Mouse (Mus musculus): ENCODE results near the gene Olfr282. TPM values are rescaled to one million over a fixed set of nuclear protein-coding genes. Genes with fewer than 3 reads are reported as not detected.

Gene Olfr282
- polyA plus RNA-seq, 1 experiment from 2014 or later: not detected

GRCm38 (mm10) chr15:98474958-98475357 is 43.9 kb downstream of the Olfr282 start:
- no peaks in the 10 kb centered on the region for H3K27me3 ChIP-seq (ENCODE audit: control insufficient read depth, insufficient read depth, low read length)
- H3K4me2 ChIP-seq (ENCODE audit: low read length): no peak overlapping the region
- no peak overlapping the region for H3K9ac ChIP-seq (ENCODE audit: low read length)
- 69% methylated on average over 10 of the region's 10 CpGs for WGBS
- no peak overlapping the region for H3K27ac ChIP-seq (replicated peaks in 1 of 2; ENCODE audit: control insufficient read depth in 1 of 2, insufficient read depth in 1 of 2, low read depth in 2 of 2, low read length in 2 of 2)
- no peaks in the 10 kb centered on the region for H3K36me3 ChIP-seq (ENCODE audit: control insufficient read depth, insufficient read depth, low read length)
- H3K4me3 ChIP-seq (ENCODE audit: control insufficient read depth in 1 of 2, insufficient read depth in 1 of 2, low read depth in 1 of 2, low read length in 2 of 2): no peak overlapping the region
- H3K4me1 ChIP-seq (ENCODE audit: control insufficient read depth in 2 of 2, insufficient read depth in 2 of 2, low read length in 2 of 2): no peaks in the 10 kb centered on the region
- ATAC-seq (ENCODE audit: insufficient number of reproducible peaks, insufficient read depth, low FRiP score, low read depth): no peak
- H3K9me3 ChIP-seq (ENCODE audit: control insufficient read depth, low read length): no peaks in the 10 kb centered on the region

DNA sequence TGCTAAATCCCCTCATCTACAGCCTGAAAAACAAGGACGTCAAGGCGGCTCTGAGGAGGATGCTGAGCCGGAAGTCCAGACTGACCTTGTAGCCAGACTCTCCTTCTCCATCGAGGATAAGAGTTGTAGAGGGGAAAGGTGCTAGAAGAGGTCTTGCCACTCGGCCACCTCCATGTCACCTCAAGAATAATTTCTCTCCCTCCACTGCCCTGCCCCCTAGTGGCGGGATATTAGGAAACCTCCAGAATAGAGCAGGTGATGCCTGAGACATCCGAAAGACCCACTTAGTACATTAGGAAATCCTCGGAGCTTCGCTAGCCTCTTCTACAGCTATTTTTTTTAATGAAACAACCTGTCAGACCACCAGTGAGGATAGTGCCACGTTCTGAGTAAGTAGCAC is 44.4 kb downstream of the Olfr282 start:
- ATAC-seq (ENCODE audit: insufficient number of reproducible peaks, insufficient read depth, low FRiP score, low read depth): no peak
- Histone ChIP-seq H3K4me2 (ENCODE audit: low read length) (no peak overlapping the region), H3K9me3 (ENCODE audit: control insufficient read depth, low read length) (no peaks in the 10 kb centered on the region), H3K27me3 (ENCODE audit: control insufficient read depth, insufficient read depth, low read length) (no peaks in the 10 kb centered on the region), H3K4me1 (ENCODE audit: control insufficient read depth in 2 of 2, insufficient read depth in 2 of 2, low read length in 2 of 2) (no peaks in the 10 kb centered on the region), H3K36me3 (ENCODE audit: control insufficient read depth, insufficient read depth, low read length) (no peaks in the 10 kb centered on the region), H3K27ac (replicated peaks in 1 of 2; ENCODE audit: control insufficient read depth in 1 of 2, insufficient read depth in 1 of 2, low read depth in 2 of 2, low read length in 2 of 2) (no peak overlapping the region), H3K9ac (ENCODE audit: low read length) (no peak overlapping the region), H3K4me3 (ENCODE audit: control insufficient read depth in 1 of 2, insufficient read depth in 1 of 2, low read depth in 1 of 2, low read length in 2 of 2) (no peak overlapping the region)
- WGBS: 47% methylated on average over 10 of the region's 10 CpGs

GRCm38 (mm10) chr15:98476281-98476680 is 45.3 kb downstream of the Olfr282 start:
- H3K4me3 ChIP-seq (ENCODE audit: control insufficient read depth in 1 of 2, insufficient read depth in 1 of 2, low read depth in 1 of 2, low read length in 2 of 2): no peak overlapping the region
- H3K9ac ChIP-seq (ENCODE audit: low read length): no peak overlapping the region
- H3K4me2 ChIP-seq (ENCODE audit: low read length): no peak overlapping the region
- no peaks in the 10 kb centered on the region for H3K9me3 ChIP-seq (ENCODE audit: control insufficient read depth, low read length)
- H3K4me1 ChIP-seq (ENCODE audit: control insufficient read depth in 2 of 2, insufficient read depth in 2 of 2, low read length in 2 of 2): no peaks in the 10 kb centered on the region
- no peaks in the 10 kb centered on the region for H3K36me3 ChIP-seq (ENCODE audit: control insufficient read depth, insufficient read depth, low read length)
- H3K27me3 ChIP-seq (ENCODE audit: control insufficient read depth, insufficient read depth, low read length): no peaks in the 10 kb centered on the region
- 76% methylated on average over 5 of the region's 5 CpGs for WGBS
- no peak for ATAC-seq (ENCODE audit: insufficient number of reproducible peaks, insufficient read depth, low FRiP score, low read depth)
- H3K27ac ChIP-seq (replicated peaks in 1 of 2; ENCODE audit: control insufficient read depth in 1 of 2, insufficient read depth in 1 of 2, low read depth in 2 of 2, low read length in 2 of 2): no peak overlapping the region

GRCm38 (mm10) chr15:98479568-98480102 is 48.6 kb downstream of the Olfr282 start:
- H3K4me1 ChIP-seq (ENCODE audit: control insufficient read depth in 2 of 2, insufficient read depth in 2 of 2, low read length in 2 of 2): peaks cover 0 to 2% of the 10 kb centered on the region in 2 experiments; a peak in 1 of 4 replicates
- H3K9ac ChIP-seq (ENCODE audit: low read length): no peak overlapping the region
- no peak overlapping the region for H3K27ac ChIP-seq (replicated peaks in 1 of 2; ENCODE audit: control insufficient read depth in 1 of 2, insufficient read depth in 1 of 2, low read depth in 2 of 2, low read length in 2 of 2)
- H3K27me3 ChIP-seq (ENCODE audit: control insufficient read depth, insufficient read depth, low read length): no peaks in the 10 kb centered on the region
- H3K4me3 ChIP-seq (ENCODE audit: control insufficient read depth in 1 of 2, insufficient read depth in 1 of 2, low read depth in 1 of 2, low read length in 2 of 2): no peak overlapping the region
- H3K36me3 ChIP-seq (ENCODE audit: control insufficient read depth, insufficient read depth, low read length): no peaks in the 10 kb centered on the region
- WGBS: 67% methylated on average over 7 of the region's 7 CpGs
- H3K9me3 ChIP-seq (ENCODE audit: control insufficient read depth, low read length): no peaks in the 10 kb centered on the region
- H3K4me2 ChIP-seq (ENCODE audit: low read length): no peak overlapping the region
- ATAC-seq (ENCODE audit: insufficient number of reproducible peaks, insufficient read depth, low FRiP score, low read depth): no peak

GRCm38 (mm10) chr15:98482701-98483100 is 51.7 kb downstream of the Olfr282 start, which contains the start of gene Lalba:
Lalba (minus strand) TSS chr15:98482721.
- no peak for ATAC-seq (ENCODE audit: insufficient number of reproducible peaks, insufficient read depth, low FRiP score, low read depth)
- no peaks in the 10 kb centered on the region for H3K9me3 ChIP-seq (ENCODE audit: control insufficient read depth, low read length)
- H3K4me3 ChIP-seq (ENCODE audit: control insufficient read depth in 1 of 2, insufficient read depth in 1 of 2, low read depth in 1 of 2, low read length in 2 of 2): no peak within 1 kb of the TSS
- no peak within 1 kb of the TSS for H3K9ac ChIP-seq (ENCODE audit: low read length)
- peaks cover 0 to 2% of the 10 kb centered on the region in 2 experiments; a peak in 1 of 4 replicates for H3K4me1 ChIP-seq (ENCODE audit: control insufficient read depth in 2 of 2, insufficient read depth in 2 of 2, low read length in 2 of 2)
- no peaks in the 10 kb centered on the region for H3K27me3 ChIP-seq (ENCODE audit: control insufficient read depth, insufficient read depth, low read length)
- no peak within 1 kb of the TSS; a peak in 1 of 4 replicates for H3K27ac ChIP-seq (replicated peaks in 1 of 2; ENCODE audit: control insufficient read depth in 1 of 2, insufficient read depth in 1 of 2, low read depth in 2 of 2, low read length in 2 of 2)
- no peak within 1 kb of the TSS for H3K4me2 ChIP-seq (ENCODE audit: low read length)
- no peaks in the 10 kb centered on the region for H3K36me3 ChIP-seq (ENCODE audit: control insufficient read depth, insufficient read depth, low read length)
- WGBS: 57% methylated on average over 3 of the region's 3 CpGs

DNA sequence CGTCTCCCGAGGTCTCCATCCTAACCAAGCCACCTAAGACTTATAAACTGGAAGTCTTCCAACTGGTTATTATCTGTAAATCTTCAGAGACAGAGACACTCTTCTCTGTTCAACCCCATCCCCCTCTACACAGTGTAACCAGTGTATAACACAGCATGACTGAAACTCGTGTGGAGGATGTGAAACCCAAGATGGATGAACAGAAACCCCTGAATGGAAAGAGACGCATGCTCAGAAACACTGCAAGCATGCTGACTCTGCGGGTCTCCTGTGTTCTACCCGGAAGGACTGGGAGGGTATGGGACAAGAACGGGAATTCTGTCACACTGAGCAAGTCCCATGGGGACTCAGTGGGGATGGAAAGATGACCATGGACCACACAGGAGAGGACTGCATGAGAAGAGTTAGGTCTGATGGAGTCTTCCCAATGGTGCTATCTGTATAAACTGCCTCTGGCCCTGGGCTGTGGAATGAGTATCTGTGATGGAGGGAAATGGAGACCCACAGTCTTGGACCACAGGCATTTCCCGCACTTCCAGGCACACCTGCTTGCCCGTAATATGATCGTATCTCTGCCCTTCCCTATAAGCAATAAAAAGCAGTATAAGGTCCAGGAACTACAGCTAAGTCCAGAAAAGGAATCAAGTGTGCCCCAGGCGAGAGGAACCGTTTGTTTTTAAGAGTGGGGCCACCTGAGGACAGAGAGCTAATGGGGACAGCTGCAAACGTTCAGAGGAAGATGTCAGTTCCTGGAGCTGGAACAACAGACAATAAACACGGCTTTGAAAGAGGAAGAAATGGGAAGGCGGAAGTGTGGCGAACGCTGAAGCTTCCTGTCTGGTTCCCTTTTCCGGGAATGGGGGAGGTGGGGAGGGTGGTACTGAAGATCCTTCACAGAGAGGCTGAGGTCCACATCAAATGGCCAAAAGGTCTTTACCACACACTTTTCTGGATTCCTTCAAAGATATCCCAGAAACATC is 53.2 kb downstream of the Olfr282 start:
- WGBS: 71% methylated on average over 18 of the region's 18 CpGs
- no peak overlapping the region for H3K27ac ChIP-seq (replicated peaks in 1 of 2; ENCODE audit: control insufficient read depth in 1 of 2, insufficient read depth in 1 of 2, low read depth in 2 of 2, low read length in 2 of 2)

DNA sequence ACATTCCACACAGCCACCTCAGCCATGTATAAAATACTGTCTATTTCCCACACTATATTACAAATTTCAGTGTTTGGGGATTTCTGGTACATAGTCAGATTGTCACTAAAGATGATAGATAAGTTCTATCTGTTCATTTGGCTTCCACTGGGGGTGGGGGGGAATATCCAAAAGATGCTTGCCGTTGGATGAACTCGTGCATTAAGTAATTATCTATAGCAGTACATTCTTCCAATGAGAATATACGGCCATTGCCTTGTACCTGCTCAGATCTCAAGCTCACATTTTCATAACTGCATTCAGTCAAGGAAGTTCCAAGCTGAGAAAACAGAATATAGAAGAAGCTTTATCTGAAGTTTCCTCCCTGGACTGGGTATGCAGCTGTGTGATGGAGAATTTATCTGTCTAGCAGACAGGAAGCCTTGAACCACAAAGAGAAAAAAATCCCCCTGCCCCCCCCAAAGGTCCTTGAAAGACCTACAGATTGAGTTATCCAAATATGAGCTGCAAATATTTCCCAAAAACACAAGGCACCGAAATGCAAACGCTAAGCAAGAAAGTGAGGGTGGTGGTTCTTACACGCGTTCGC is 55.5 kb downstream of the Olfr282 start:
- H3K9ac ChIP-seq (ENCODE audit: low read length): no peak overlapping the region
- H3K4me2 ChIP-seq (ENCODE audit: low read length): no peak overlapping the region
- 92% methylated on average over 8 of the region's 8 CpGs for WGBS
- H3K27me3 ChIP-seq (ENCODE audit: control insufficient read depth, insufficient read depth, low read length): no peaks in the 10 kb centered on the region
- no peak overlapping the region for H3K4me3 ChIP-seq (ENCODE audit: control insufficient read depth in 1 of 2, insufficient read depth in 1 of 2, low read depth in 1 of 2, low read length in 2 of 2)
- H3K9me3 ChIP-seq (ENCODE audit: control insufficient read depth, low read length): no peaks in the 10 kb centered on the region
- no peak for ATAC-seq (ENCODE audit: insufficient number of reproducible peaks, insufficient read depth, low FRiP score, low read depth)
- H3K4me1 ChIP-seq (ENCODE audit: control insufficient read depth in 2 of 2, insufficient read depth in 2 of 2, low read length in 2 of 2): peaks cover 0 to 2% of the 10 kb centered on the region in 2 experiments; a peak in 1 of 4 replicates
- H3K27ac ChIP-seq (replicated peaks in 1 of 2; ENCODE audit: control insufficient read depth in 1 of 2, insufficient read depth in 1 of 2, low read depth in 2 of 2, low read length in 2 of 2): no peak overlapping the region
- H3K36me3 ChIP-seq (ENCODE audit: control insufficient read depth, insufficient read depth, low read length): no peaks in the 10 kb centered on the region

More for the DNA sequence above, 53.2 kb downstream of the Olfr282 start:
- Histone ChIP-seq H3K36me3 (ENCODE audit: control insufficient read depth, insufficient read depth, low read length) (no peaks in the 10 kb centered on the region), H3K27me3 (ENCODE audit: control insufficient read depth, insufficient read depth, low read length) (no peaks in the 10 kb centered on the region), H3K4me3 (ENCODE audit: control insufficient read depth in 1 of 2, insufficient read depth in 1 of 2, low read depth in 1 of 2, low read length in 2 of 2) (no peak overlapping the region), H3K4me1 (ENCODE audit: control insufficient read depth in 2 of 2, insufficient read depth in 2 of 2, low read length in 2 of 2) (peaks cover 0 to 2% of the 10 kb centered on the region in 2 experiments; a peak in 1 of 4 replicates), H3K9ac (ENCODE audit: low read length) (no peak overlapping the region), H3K4me2 (ENCODE audit: low read length) (no peak overlapping the region), H3K9me3 (ENCODE audit: control insufficient read depth, low read length) (no peaks in the 10 kb centered on the region)
- ATAC-seq (ENCODE audit: insufficient number of reproducible peaks, insufficient read depth, low FRiP score, low read depth): no peak
